Mouse (Mus musculus): ENCODE results near the gene Abhd15. TPM values are rescaled to one million over a fixed set of nuclear protein-coding genes. Genes with fewer than 3 reads are reported as not detected.

Gene Abhd15
- polyA plus RNA-seq, 1 experiment from 2014 or later = 3.9 TPM

GRCm38 (mm10) chr11:77491502-77492291 lies 23.2 kb upstream of the Abhd15 start:
- peak overlapping the region; percentile 87 for H3K27ac ChIP-seq (ENCODE audit: low read length)
- H3K4me3 ChIP-seq (ENCODE audit: low read length) = peak overlapping the region; percentile 88
- no peaks in the 10 kb centered on the region for H3K27me3 ChIP-seq (ENCODE audit: control insufficient read depth, insufficient read depth, low read depth, low read length)
- H3K9me3 ChIP-seq (ENCODE audit: control insufficient read depth, low read length) = no peaks in the 10 kb centered on the region
- under 1% methylated on average over 23 of the region's 23 CpGs for WGBS
- peak overlapping the region; percentile 88 for H3K4me2 ChIP-seq (ENCODE audit: low read depth, low read length)
- H3K4me1 ChIP-seq (replicated peaks; ENCODE audit: control insufficient read depth, insufficient read depth, low read length) = peaks cover 61% of the 10 kb centered on the region
- peak overlapping the region; percentile 85 for H3K9ac ChIP-seq (ENCODE audit: low read length)
- H3K36me3 ChIP-seq (ENCODE audit: control insufficient read depth, insufficient read depth, low read length) = no peaks in the 10 kb centered on the region
- ATAC-seq (ENCODE audit: low read depth) = peak; percentile 77

- Histone ChIP-seq H3K4me2 (ENCODE audit: low read depth, low read length) (peak overlapping the region; percentile 88), H3K27ac (ENCODE audit: low read length) (peak overlapping the region; percentile 87), H3K27me3 (ENCODE audit: control insufficient read depth, insufficient read depth, low read depth, low read length) (no peaks in the 10 kb centered on the region), H3K9ac (ENCODE audit: low read length) (peak overlapping the region; percentile 85), H3K4me1 (replicated peaks; ENCODE audit: control insufficient read depth, insufficient read depth, low read length) (peaks cover 61% of the 10 kb centered on the region), H3K9me3 (ENCODE audit: control insufficient read depth, low read length) (no peaks in the 10 kb centered on the region), H3K36me3 (ENCODE audit: control insufficient read depth, insufficient read depth, low read length) (no peaks in the 10 kb centered on the region), H3K4me3 (ENCODE audit: low read length) (peak overlapping the region; percentile 88)
- under 1% methylated on average over 18 of the region's 18 CpGs for WGBS
- ATAC-seq (ENCODE audit: low read depth) = no peak
Measured at GRCm38 (mm10) chr11:77492311-77492871, 22.5 kb upstream of the Abhd15 start.

- Histone ChIP-seq H3K9me3 (ENCODE audit: control insufficient read depth, low read length) (no peaks in the 10 kb centered on the region), H3K4me2 (ENCODE audit: low read depth, low read length) (peak overlapping the region; percentile 88), H3K27me3 (ENCODE audit: control insufficient read depth, insufficient read depth, low read depth, low read length) (no peaks in the 10 kb centered on the region), H3K27ac (ENCODE audit: low read length) (peak overlapping the region; percentile 87), H3K9ac (ENCODE audit: low read length) (peak overlapping the region; percentile 85), H3K4me1 (replicated peaks; ENCODE audit: control insufficient read depth, insufficient read depth, low read length) (peaks cover 62% of the 10 kb centered on the region), H3K36me3 (ENCODE audit: control insufficient read depth, insufficient read depth, low read length) (no peaks in the 10 kb centered on the region), H3K4me3 (ENCODE audit: low read length) (peak overlapping the region; percentile 88)
- ATAC-seq (ENCODE audit: low read depth) = peak; percentile 74
- WGBS = under 1% methylated on average over 21 of the region's 32 CpGs
Measured at GRCm38 (mm10) chr11:77492911-77493332, 22.0 kb upstream of the Abhd15 start.

DNA sequence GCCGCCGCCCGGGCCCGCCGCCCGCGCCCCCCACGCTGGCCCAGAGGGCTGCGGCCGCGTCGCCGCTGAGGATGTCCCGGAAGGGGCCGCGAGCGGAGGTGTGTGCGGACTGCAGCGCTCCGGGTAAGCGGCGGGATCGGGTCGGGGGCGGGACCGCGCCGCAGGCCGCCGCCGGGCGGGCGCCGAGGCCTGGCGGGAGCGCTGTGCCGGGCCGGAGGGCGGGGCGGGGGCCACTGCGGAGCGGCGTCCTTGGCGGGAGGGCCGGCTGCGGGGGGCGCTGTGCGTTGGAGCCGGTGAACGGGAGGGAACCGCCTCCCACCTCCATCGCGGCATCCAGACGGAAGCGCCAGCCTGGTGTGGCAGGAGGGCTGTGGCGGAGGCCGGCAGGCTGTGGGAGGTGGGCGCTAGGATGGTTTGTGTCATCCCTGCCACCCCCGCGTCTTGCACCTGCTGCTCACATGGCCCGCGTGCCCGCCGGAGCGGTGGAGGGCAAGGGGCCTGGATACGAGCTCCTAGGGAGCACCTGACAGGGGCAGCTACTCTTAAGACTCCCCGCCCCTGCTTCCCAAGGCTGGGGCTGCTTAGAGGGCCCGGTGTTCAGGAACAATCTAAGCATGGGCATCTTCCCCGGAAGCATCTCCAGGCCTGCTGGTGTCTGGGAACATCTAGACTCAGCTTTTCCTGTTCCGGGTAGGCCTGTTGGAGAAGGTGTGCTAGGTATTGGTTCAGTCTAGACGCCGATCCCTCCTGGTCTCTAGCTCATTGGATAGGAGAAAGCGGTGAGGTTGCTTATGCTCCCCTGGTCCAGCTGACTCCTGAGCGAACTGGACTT lies 21.2 kb upstream of the Abhd15 start, which contains the start of gene Git1:
Git1 (plus strand) TSS at position 51 of the 832 bp plus-strand sequence.
- Histone ChIP-seq H3K9ac (ENCODE audit: low read length) (peak within 1 kb of the TSS; percentile 85), H3K4me3 (ENCODE audit: low read length) (peak within 1 kb of the TSS; percentile 88), H3K9me3 (ENCODE audit: control insufficient read depth, low read length) (no peaks in the 10 kb centered on the region), H3K4me2 (ENCODE audit: low read depth, low read length) (peak within 1 kb of the TSS; percentile 95), H3K36me3 (ENCODE audit: control insufficient read depth, insufficient read depth, low read length) (no peaks in the 10 kb centered on the region), H3K4me1 (replicated peaks; ENCODE audit: control insufficient read depth, insufficient read depth, low read length) (peaks cover 62% of the 10 kb centered on the region), H3K27me3 (ENCODE audit: control insufficient read depth, insufficient read depth, low read depth, low read length) (no peaks in the 10 kb centered on the region), H3K27ac (ENCODE audit: low read length) (peak within 1 kb of the TSS; percentile 87)
- under 1% methylated on average over 55 of the region's 74 CpGs for WGBS
- peak; percentile 1; the same call in 1 of the 2 replicates for ATAC-seq (ENCODE audit: low read depth)

DNA sequence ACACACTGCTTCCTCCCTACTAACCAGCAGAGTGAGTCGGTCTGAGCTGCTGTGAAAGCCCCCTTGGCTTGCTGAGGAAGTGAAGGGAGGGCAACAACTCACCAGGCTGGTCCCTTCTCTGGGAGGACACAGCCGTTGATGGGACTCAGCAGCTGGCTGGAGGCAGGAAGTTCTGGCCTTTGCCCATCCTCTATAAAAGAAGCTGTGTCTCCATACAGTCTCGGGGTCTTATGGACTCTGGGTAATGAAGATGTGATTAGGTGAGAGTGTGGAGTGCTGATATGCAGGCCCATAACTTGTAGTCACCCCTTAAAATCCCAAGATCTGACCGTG lies 20.6 kb upstream of the Abhd15 start:
- Histone ChIP-seq H3K27me3 (ENCODE audit: control insufficient read depth, insufficient read depth, low read depth, low read length) (no peaks in the 10 kb centered on the region), H3K27ac (ENCODE audit: low read length) (peak overlapping the region; percentile 62), H3K9ac (ENCODE audit: low read length) (peak overlapping the region; percentile 85), H3K9me3 (ENCODE audit: control insufficient read depth, low read length) (no peaks in the 10 kb centered on the region), H3K4me3 (ENCODE audit: low read length) (peak overlapping the region; percentile 88), H3K4me2 (ENCODE audit: low read depth, low read length) (peak overlapping the region; percentile 95), H3K36me3 (ENCODE audit: control insufficient read depth, insufficient read depth, low read length) (no peaks in the 10 kb centered on the region), H3K4me1 (replicated peaks; ENCODE audit: control insufficient read depth, insufficient read depth, low read length) (peaks cover 58% of the 10 kb centered on the region)
- WGBS = 18% methylated on average over 4 of the region's 4 CpGs
- ATAC-seq (ENCODE audit: low read depth) = no peak

DNA sequence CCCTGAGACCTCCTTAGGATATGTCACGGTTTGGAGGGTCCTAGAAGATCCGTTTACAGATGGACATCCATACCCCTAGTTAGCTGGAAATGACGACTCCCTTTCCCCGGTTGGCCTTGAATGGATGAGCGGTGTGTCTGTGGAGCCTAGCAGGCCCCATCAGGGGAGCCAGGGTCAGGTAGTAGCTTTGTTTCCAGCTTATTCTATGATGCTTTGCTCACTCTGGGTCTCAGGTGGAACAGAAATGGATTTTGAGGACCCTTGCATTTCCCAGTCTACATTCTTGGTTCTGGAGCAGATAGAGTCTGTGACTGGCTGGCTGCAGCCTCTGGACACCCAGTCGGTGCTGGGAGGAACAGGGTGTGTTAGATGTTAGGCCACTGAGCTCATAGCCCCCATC lies 20.1 kb upstream of the Abhd15 start:
- Histone ChIP-seq H3K27ac (ENCODE audit: low read length) (no peak overlapping the region; the same call in 1 of the 2 replicates), H3K9me3 (ENCODE audit: control insufficient read depth, low read length) (no peaks in the 10 kb centered on the region), H3K9ac (ENCODE audit: low read length) (peak overlapping the region; percentile 85), H3K4me2 (ENCODE audit: low read depth, low read length) (peak overlapping the region; percentile 95), H3K4me1 (replicated peaks; ENCODE audit: control insufficient read depth, insufficient read depth, low read length) (peaks cover 58% of the 10 kb centered on the region), H3K4me3 (ENCODE audit: low read length) (peak overlapping the region; percentile 88), H3K36me3 (ENCODE audit: control insufficient read depth, insufficient read depth, low read length) (peaks cover 3% of the 10 kb centered on the region; the same call in 1 of the 2 replicates), H3K27me3 (ENCODE audit: control insufficient read depth, insufficient read depth, low read depth, low read length) (no peaks in the 10 kb centered on the region)
- ATAC-seq (ENCODE audit: low read depth) = no peak
- 55% methylated on average over 6 of the region's 6 CpGs for WGBS

GRCm38 (mm10) chr11:77495507-77495906 lies 19.4 kb upstream of the Abhd15 start:
- Histone ChIP-seq H3K36me3 (ENCODE audit: control insufficient read depth, insufficient read depth, low read length) (peaks cover 4% of the 10 kb centered on the region; the same call in 1 of the 2 replicates), H3K27ac (ENCODE audit: low read length) (no peak overlapping the region), H3K4me3 (ENCODE audit: low read length) (no peak overlapping the region), H3K4me2 (ENCODE audit: low read depth, low read length) (no peak overlapping the region), H3K9ac (ENCODE audit: low read length) (no peak overlapping the region), H3K4me1 (replicated peaks; ENCODE audit: control insufficient read depth, insufficient read depth, low read length) (peaks cover 55% of the 10 kb centered on the region), H3K9me3 (ENCODE audit: control insufficient read depth, low read length) (no peaks in the 10 kb centered on the region), H3K27me3 (ENCODE audit: control insufficient read depth, insufficient read depth, low read depth, low read length) (no peaks in the 10 kb centered on the region)
- no peak for ATAC-seq (ENCODE audit: low read depth)

- peaks cover 43% of the 10 kb centered on the region for H3K4me1 ChIP-seq (replicated peaks; ENCODE audit: control insufficient read depth, insufficient read depth, low read length)
- H3K9ac ChIP-seq (ENCODE audit: low read length) = peak overlapping the region; percentile 46
- ATAC-seq (ENCODE audit: low read depth) = peak; percentile 19
- peak overlapping the region; percentile 12; the same call in 1 of the 2 replicates for H3K4me2 ChIP-seq (ENCODE audit: low read depth, low read length)
- peak overlapping the region; percentile 95 for H3K27ac ChIP-seq (ENCODE audit: low read length)
- 19% methylated on average over 6 of the region's 6 CpGs for WGBS
- H3K36me3 ChIP-seq (ENCODE audit: control insufficient read depth, insufficient read depth, low read length) = peaks cover 7% of the 10 kb centered on the region; the same call in 1 of the 2 replicates
- H3K9me3 ChIP-seq (ENCODE audit: control insufficient read depth, low read length) = no peaks in the 10 kb centered on the region
- H3K4me3 ChIP-seq (ENCODE audit: low read length) = no peak overlapping the region
- H3K27me3 ChIP-seq (ENCODE audit: control insufficient read depth, insufficient read depth, low read depth, low read length) = no peaks in the 10 kb centered on the region
Measured at GRCm38 (mm10) chr11:77497341-77497756, 17.6 kb upstream of the Abhd15 start.
